Mouse (Mus musculus) heart, embryonic 14.5 days (tissue): ENCODE data around the gene Ccpg1. TPM values are rescaled to one million over a fixed set of nuclear protein-coding genes. Genes with fewer than 3 reads are reported as not detected.

Source experiments
- ATAC-seq: fragments of 200-750 bp; cut with Nextera tagmentation; 2 replicates; pipeline ENCODE4 v1.8.0; 2017; ENCODE audit warnings: low read depth, moderate TSS enrichment; ENCODE audit not compliant: insufficient number of reproducible peaks, insufficient read depth, low FRiP score
- H3K27ac ChIP-seq, 2 experiments: fragments of 200-500 bp in 1 of 2; fragments of 300-500 bp in 1 of 2; sonication (generic) in 1 of 2; replicated peaks in 1 of 2; 2 replicates each; pipeline ENCODE4 v1.5.1; 2012 to 2014; ENCODE audit warnings: low read depth in 2 of 2, low read length in 2 of 2, control low read depth in 1 of 2, mild to moderate bottlenecking in 1 of 2, mixed read lengths in 1 of 2; ENCODE audit not compliant: control insufficient read depth in 1 of 2, insufficient read depth in 1 of 2
- H3K27me3 ChIP-seq: fragments of 300-500 bp; sonication (generic); 2 replicates; pipeline ENCODE4 v1.6.1; 2014; ENCODE audit warnings: mild to moderate bottlenecking, low read length, control low read depth; ENCODE audit not compliant: control insufficient read depth, insufficient read depth
- H3K36me3 ChIP-seq: fragments of 300-500 bp; sonication (generic); 2 replicates; pipeline ENCODE4 v1.6.1; 2014; ENCODE audit warnings: mild to moderate bottlenecking, control low read depth, low read length, mixed read lengths; ENCODE audit not compliant: control insufficient read depth, insufficient read depth
- H3K4me1 ChIP-seq, 2 experiments: fragments of 200-500 bp in 1 of 2; fragments of 300-500 bp in 1 of 2; sonication (generic) in 1 of 2; 2 replicates each; pipeline ENCODE4 v1.6.1; 2012 to 2014; ENCODE audit warnings: low read length in 2 of 2, control low read depth in 1 of 2, mixed read lengths in 1 of 2; ENCODE audit not compliant: control insufficient read depth in 2 of 2, insufficient read depth in 2 of 2
- H3K4me2 ChIP-seq: fragments of 300-500 bp; sonication (generic); 2 replicates; pipeline ENCODE4 v1.6.1; 2014; ENCODE audit warnings: mild to moderate bottlenecking, low read length
- H3K4me3 ChIP-seq, 2 experiments: fragments of 200-500 bp in 1 of 2; fragments of 300-500 bp in 1 of 2; sonication (generic) in 1 of 2; 2 replicates each; pipeline ENCODE4 v1.5.1; 2012 to 2014; ENCODE audit warnings: low read length in 2 of 2, mild to moderate bottlenecking in 2 of 2, control low read depth in 1 of 2, low read depth in 1 of 2, moderate library complexity in 1 of 2; ENCODE audit not compliant: control insufficient read depth in 1 of 2, insufficient read depth in 1 of 2
- H3K9ac ChIP-seq: fragments of 300-500 bp; sonication (generic); 2 replicates; pipeline ENCODE4 v1.6.1; 2014; ENCODE audit warnings: mild to moderate bottlenecking, low read length
- H3K9me3 ChIP-seq: fragments of 300-500 bp; sonication (generic); 2 replicates; pipeline ENCODE4 v1.6.1; 2016; ENCODE audit warnings: low read length, control low read depth; ENCODE audit not compliant: control insufficient read depth
- WGBS: fragments of 180-500 bp; shearing (Covaris S2); extraction: QIAGEN DNeasy Blood & Tissue Kit; methylation state at CpG from one replicate; pipeline ENCODE4 v1.1.7; 2014; 5-methylcytosine and 5-hydroxymethylcytosine counted together
- polyA plus RNA-seq: library from polyadenylated mRNA; unstranded; fragments of >200 nt; fragmentation: Nextera tagmentation; extraction: Ambion mirVana; gene quantifications from 2 replicates; pipeline ENCODE4 v1.2.1, GENCODE M21; 2014

Gene Ccpg1
- polyA plus RNA-seq, 1 experiment from 2014 or later: 29.8 TPM

DNA sequence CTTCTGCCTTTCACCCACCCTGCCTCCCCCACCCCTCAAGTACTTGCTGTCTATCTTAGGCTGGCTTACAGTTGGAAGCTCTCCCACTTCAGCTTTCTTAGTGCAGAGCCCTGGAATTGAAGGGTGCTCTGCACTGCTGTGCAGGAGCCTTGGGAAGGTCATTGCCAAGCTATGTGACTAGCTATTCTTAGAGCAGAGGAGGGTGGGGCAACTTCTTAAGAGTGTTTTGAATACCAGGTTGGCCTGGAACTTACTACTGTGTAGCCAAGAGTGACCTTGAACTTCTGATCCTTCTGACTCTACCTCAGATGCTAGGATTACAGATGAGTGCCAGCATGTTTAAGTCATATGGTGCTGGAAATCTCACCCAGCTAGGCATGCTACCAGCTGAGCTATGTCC, 10.9 kb downstream of the Ccpg1 start:
- ATAC-seq: no peak
- no peak overlapping the region for H3K4me2 ChIP-seq
- H3K36me3 ChIP-seq: peaks cover 7% of the 10 kb centered on the region
- no peak overlapping the region for H3K27ac ChIP-seq
- no peaks in the 10 kb centered on the region for H3K9me3 ChIP-seq
- H3K4me1 ChIP-seq: no peaks in the 10 kb centered on the region
- no peak overlapping the region for H3K4me3 ChIP-seq
- no peaks in the 10 kb centered on the region for H3K27me3 ChIP-seq
- H3K9ac ChIP-seq: no peak overlapping the region

DNA sequence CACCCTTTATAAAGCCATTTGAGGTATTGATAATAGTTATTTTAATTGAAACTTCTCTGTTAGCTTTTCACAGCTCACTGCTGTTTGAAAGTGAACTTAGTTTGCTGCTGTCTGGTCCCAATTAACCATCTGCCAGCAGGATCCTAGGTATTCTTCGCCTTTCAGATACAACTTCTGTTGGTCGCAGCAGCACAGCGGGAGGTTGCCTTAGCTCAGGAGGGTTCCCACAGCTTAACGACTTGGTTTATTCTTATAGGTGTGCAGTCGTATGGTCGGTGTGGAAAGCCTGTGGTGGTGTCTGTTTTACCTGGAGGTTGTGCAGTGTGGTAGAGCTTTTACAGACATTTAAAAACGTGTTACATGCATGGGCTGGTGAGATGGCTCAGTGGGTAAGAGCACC, 11.6 kb downstream of the Ccpg1 start:
- 59% methylated on average over 7 of the region's 7 CpGs for whole genome bisulfite sequencing
- Histone ChIP-seq H3K4me2 (no peak overlapping the region), H3K36me3 (peaks cover 8% of the 10 kb centered on the region), H3K27ac (no peak overlapping the region), H3K4me1 (no peaks in the 10 kb centered on the region), H3K9me3 (no peaks in the 10 kb centered on the region), H3K4me3 (no peak overlapping the region), H3K9ac (no peak overlapping the region), H3K27me3 (no peaks in the 10 kb centered on the region)
- ATAC-seq: no peak

DNA sequence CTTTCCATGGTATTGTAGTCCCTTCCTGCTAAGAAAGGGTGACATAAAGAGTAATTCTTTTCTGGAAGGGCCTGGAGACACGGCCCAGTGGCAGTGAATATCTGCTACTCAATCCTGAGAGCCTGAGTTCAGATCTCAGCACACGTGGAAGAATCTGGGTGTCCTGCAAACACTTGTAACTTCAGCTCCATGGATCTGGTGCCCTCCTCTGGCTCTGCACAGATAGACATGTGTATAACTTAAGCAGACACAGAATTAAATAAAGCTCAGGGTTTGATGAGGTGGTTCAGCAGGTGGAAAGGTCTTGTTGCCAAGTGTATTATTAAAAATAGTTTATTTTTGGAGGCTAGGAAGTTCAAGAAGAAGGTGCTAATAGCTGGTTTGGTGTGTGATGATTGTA, 15.3 kb downstream of the Ccpg1 start:
- H3K4me2 ChIP-seq: no peak overlapping the region
- no peak overlapping the region for H3K4me3 ChIP-seq
- no peak overlapping the region for H3K27ac ChIP-seq
- no peak for ATAC-seq
- H3K9ac ChIP-seq: no peak overlapping the region
- no peaks in the 10 kb centered on the region for H3K27me3 ChIP-seq
- no peaks in the 10 kb centered on the region for H3K9me3 ChIP-seq
- no peaks in the 10 kb centered on the region for H3K4me1 ChIP-seq
- peaks cover 23% of the 10 kb centered on the region for H3K36me3 ChIP-seq
- 54% methylated on average over 2 of the region's 2 CpGs for WGBS

DNA sequence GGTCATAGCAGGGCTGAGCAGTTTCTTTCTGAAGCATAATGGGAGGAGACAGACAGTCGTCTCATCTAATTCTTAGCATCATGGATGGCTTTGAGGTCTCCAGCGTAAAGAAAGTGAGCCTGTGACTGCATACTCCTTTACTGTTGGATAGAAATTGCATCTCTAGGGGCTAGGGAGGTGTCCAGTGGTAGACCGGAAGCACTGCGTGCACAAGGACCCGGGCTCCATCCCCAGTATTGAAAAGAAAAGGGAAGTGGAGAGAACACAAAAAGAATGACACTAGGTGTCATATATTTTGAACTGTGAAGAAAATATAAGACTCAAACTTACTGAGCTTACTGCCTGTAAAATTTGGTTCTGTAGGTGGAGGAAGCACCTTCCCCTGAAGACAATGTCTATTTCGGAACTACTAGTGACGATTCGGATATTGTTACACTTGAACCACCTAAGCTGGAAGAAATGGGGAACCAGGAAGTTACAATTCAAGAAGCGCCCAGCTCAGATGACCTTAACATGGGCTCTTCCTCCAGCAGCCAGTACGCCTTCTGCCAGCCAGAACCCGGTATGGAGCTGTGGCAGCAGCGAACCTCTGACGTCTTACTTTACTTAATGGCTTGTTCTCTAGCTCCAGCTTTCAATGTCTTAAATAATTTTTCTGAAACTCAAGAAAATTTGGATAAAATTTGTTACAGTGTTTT, 16.2 kb downstream of the Ccpg1 start:
- Histone ChIP-seq H3K36me3 (peaks cover 32% of the 10 kb centered on the region), H3K4me2 (no peak overlapping the region), H3K4me1 (no peaks in the 10 kb centered on the region), H3K9ac (no peak overlapping the region), H3K27ac (no peak overlapping the region), H3K9me3 (no peaks in the 10 kb centered on the region), H3K27me3 (no peaks in the 10 kb centered on the region), H3K4me3 (no peak overlapping the region)
- no peak for ATAC-seq
- 81% methylated on average over 13 of the region's 13 CpGs for WGBS

DNA sequence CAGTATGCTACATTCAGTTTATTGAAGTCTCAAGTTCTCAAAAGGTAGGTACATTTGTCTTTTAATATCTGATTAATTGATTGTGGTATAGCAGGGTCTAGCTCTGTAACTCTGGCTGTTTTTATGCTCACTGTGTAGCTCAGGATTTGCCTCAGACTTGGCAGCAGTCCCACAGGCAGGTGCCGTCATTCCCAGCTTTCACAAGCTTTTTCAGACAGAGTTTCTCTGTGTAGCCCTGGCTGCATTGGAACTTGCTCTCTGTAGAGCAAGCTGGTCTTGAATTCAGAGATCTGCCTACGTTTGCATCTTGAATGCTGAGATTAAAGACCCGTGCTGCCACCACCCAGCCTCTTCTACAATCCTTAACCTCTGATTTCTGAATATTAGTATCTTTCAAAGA, 16.9 kb downstream of the Ccpg1 start:
- no peaks in the 10 kb centered on the region for H3K4me1 ChIP-seq
- 66% methylated on average over 3 of the region's 3 CpGs for WGBS
- H3K27ac ChIP-seq: no peak overlapping the region
- H3K4me3 ChIP-seq: no peak overlapping the region
- no peaks in the 10 kb centered on the region for H3K9me3 ChIP-seq
- no peak overlapping the region for H3K9ac ChIP-seq
- H3K27me3 ChIP-seq: no peaks in the 10 kb centered on the region
- no peak overlapping the region for H3K4me2 ChIP-seq
- H3K36me3 ChIP-seq: peaks cover 32% of the 10 kb centered on the region
- no peak for ATAC-seq

DNA sequence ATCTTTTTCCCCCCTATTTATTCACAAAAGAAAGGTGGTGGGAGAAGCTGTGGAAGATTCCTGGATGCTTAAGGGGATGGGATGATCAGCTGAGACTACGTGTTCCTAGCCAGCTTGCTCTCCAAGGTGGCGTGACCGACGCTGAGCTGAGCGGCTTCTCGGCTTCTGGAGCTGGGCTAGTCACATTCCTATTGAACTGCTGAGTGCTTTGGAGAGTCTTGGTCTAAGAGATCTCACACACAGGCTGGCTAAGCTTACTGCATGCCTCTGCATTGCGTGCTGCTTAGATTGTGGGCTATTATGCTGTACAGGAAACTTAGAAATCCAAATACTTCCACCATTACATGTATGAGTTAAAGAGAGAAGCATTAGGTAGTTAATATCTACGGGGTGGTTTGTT, 18.8 kb downstream of the Ccpg1 start:
- peaks cover 37% of the 10 kb centered on the region for H3K36me3 ChIP-seq
- H3K27ac ChIP-seq: no peak overlapping the region
- no peak for ATAC-seq
- H3K4me1 ChIP-seq: no peaks in the 10 kb centered on the region
- H3K27me3 ChIP-seq: no peaks in the 10 kb centered on the region
- H3K9ac ChIP-seq: no peak overlapping the region
- WGBS: 70% methylated on average over 8 of the region's 8 CpGs
- H3K4me3 ChIP-seq: no peak overlapping the region
- H3K4me2 ChIP-seq: no peak overlapping the region
- no peaks in the 10 kb centered on the region for H3K9me3 ChIP-seq

DNA sequence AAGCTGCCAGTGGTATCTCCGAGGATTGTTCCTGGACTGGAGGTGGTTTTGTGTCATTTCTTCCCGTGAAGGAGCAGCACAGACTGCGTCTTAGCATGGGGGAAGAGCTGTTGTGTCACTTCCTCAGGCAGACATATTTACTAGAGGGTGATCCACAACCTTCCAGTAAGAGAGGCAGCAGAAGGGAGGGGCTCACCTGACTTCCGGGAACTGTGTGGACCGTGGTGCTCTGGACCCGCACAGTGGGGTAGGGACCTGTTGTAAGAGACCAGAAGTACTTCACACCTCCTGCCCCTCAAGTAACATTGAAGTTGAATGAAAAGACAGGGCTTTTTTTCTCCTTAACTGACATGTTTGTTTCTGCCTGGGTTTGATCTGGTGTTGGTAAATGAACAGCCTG, 19.9 kb downstream of the Ccpg1 start:
- WGBS: 78% methylated on average over 6 of the region's 6 CpGs
- H3K4me2 ChIP-seq: no peak overlapping the region
- no peak overlapping the region for H3K9ac ChIP-seq
- no peak overlapping the region for H3K4me3 ChIP-seq
- no peak for ATAC-seq
- no peak overlapping the region for H3K27ac ChIP-seq
- peaks cover 40% of the 10 kb centered on the region for H3K36me3 ChIP-seq
- H3K27me3 ChIP-seq: no peaks in the 10 kb centered on the region
- H3K9me3 ChIP-seq: no peaks in the 10 kb centered on the region
- no peaks in the 10 kb centered on the region for H3K4me1 ChIP-seq

DNA sequence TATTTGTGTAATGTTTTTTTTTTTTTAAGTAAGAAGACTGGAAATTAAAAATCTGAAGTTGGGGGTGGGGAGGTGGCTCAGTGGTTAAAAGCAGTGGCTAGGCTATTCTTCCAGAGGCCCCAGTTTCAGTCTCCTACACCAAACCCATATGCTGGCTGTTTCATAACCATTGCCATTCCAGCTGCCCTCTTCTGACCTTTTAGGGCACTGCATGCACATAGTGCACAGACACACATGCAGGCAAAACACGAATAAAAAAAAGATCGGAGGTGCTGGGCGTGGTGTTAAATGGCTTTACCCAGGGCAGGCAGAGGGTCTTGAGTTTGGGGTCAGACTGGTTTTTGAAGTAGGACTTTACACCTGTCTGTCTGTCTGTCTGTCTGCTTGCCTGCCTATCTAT, 20.9 kb downstream of the Ccpg1 start:
- ATAC-seq: no peak
- 91% methylated on average over 3 of the region's 3 CpGs for WGBS
- H3K36me3 ChIP-seq: peaks cover 44% of the 10 kb centered on the region
- no peak overlapping the region for H3K4me3 ChIP-seq
- no peak overlapping the region for H3K27ac ChIP-seq
- no peaks in the 10 kb centered on the region for H3K9me3 ChIP-seq
- H3K27me3 ChIP-seq: no peaks in the 10 kb centered on the region
- no peaks in the 10 kb centered on the region for H3K4me1 ChIP-seq
- H3K9ac ChIP-seq: no peak overlapping the region
- no peak overlapping the region for H3K4me2 ChIP-seq
